Mouse (Mus musculus) heart, postnatal 25 days (tissue): ENCODE measurements around the gene Tmem9b. TPM values are rescaled to one million over a fixed set of nuclear protein-coding genes. Genes with fewer than 3 reads are reported as not detected.

Source experiments
- DNase-seq: peaks from one replicate; pipeline ENCODE4 v3.0.0; 2022; ENCODE audit warnings: low spot score
- intact Hi-C: fragments of 180-260 bp; cut with DNase I; formaldehyde crosslinking; loops from one replicate; pipeline ENCODE4 v1.15.1; 2025
- total RNA-seq, 2 experiments: library from RNA; stranded (reverse); gene quantifications; 2 replicates each; pipeline ENCODE4 v1.2.3; 2021

Gene Tmem9b
- 10 to 100 TPM; 28.5 to 31.3 TPM for total RNA-seq

GRCm38 (mm10) chr7:109752008-109752925 is at the start of gene Tmem9b:
TSS of gene Tmem9b (minus strand) at chr7:109752875.
- DNase-seq: peak; percentile 75
- intact Hi-C loops: no loop called here

GRCm38 (mm10) chr7:109800626-109801025 is 48.0 kb upstream of the Tmem9b start:
- intact Hi-C loops: no loop called here
- DNase-seq: no peak

- intact Hi-C loops: no loop called here
Observed at GRCm38 (mm10) chr7:109799168-109799567, 46.5 kb upstream of the Tmem9b start.

GRCm38 (mm10) chr7:109795564-109795963 is 42.9 kb upstream of the Tmem9b start:
- DNase-seq: no peak
- intact Hi-C loops: no loop called here

More at GRCm38 (mm10) chr7:109799168-109799567, 46.5 kb upstream of the Tmem9b start:
- DNase-seq: no peak

GRCm38 (mm10) chr7:109794556-109794955 is 41.9 kb upstream of the Tmem9b start:
- intact Hi-C loops: loop anchor here (5.0 kb wide), 1 partner anchor 83 kb away; no protein-coding TSS in a partner anchor
- no peak for DNase-seq

- intact Hi-C loops: loop anchor here (2.0 to 5.0 kb wide), 2 partner anchors 85 to 100 kb away; no protein-coding TSS in a partner anchor
- DNase-seq: no peak
Observed at GRCm38 (mm10) chr7:109792759-109793158, 40.1 kb upstream of the Tmem9b start.

- no peak for DNase-seq
- intact Hi-C loops: loop anchor here (5.0 kb wide), 1 partner anchor 86 kb away; no protein-coding TSS in a partner anchor
Observed at GRCm38 (mm10) chr7:109790818-109791217, 38.1 kb upstream of the Tmem9b start.

- intact Hi-C loops: no loop called here
Observed at GRCm38 (mm10) chr7:109787860-109788259, 35.2 kb upstream of the Tmem9b start.

GRCm38 (mm10) chr7:109783281-109783680 is 30.6 kb upstream of the Tmem9b start:
- no peak for DNase-seq
- intact Hi-C loops: no loop called here

More at GRCm38 (mm10) chr7:109787860-109788259, 35.2 kb upstream of the Tmem9b start:
- DNase-seq: no peak

- peak; percentile 9 for DNase-seq
- intact Hi-C loops: no loop called here
Observed at GRCm38 (mm10) chr7:109781470-109782203, 29.0 kb upstream of the Tmem9b start, which contains the start of gene Nrip3. TSS of gene Nrip3 (minus strand) at chr7:109782025.

- no peak for DNase-seq
- intact Hi-C loops: no loop called here
Observed at GRCm38 (mm10) chr7:109781087-109781469, 28.4 kb upstream of the Tmem9b start.

GRCm38 (mm10) chr7:109772251-109772650 is 19.6 kb upstream of the Tmem9b start:
- DNase-seq: no peak
- intact Hi-C loops: no loop called here

GRCm38 (mm10) chr7:109768699-109769383 is 16.2 kb upstream of the Tmem9b start:
- no peak for DNase-seq
- intact Hi-C loops: no loop called here

- intact Hi-C loops: no loop called here
- no peak for DNase-seq
Observed at GRCm38 (mm10) chr7:109767575-109768350, 15.1 kb upstream of the Tmem9b start.

GRCm38 (mm10) chr7:109764009-109764408 is 11.3 kb upstream of the Tmem9b start:
- intact Hi-C loops: no loop called here
- no peak for DNase-seq

GRCm38 (mm10) chr7:109756291-109756690 is 3.6 kb upstream of the Tmem9b start:
- intact Hi-C loops: no loop called here
- no peak for DNase-seq

GRCm38 (mm10) chr7:109754034-109754433 is 1.4 kb upstream of the Tmem9b start:
- DNase-seq: no peak
- intact Hi-C loops: no loop called here

- no peak for DNase-seq
- intact Hi-C loops: no loop called here
Observed at GRCm38 (mm10) chr7:109751427-109752007, 1.2 kb downstream of the Tmem9b start.

- intact Hi-C loops: no loop called here
Observed at GRCm38 (mm10) chr7:109747747-109748146, 4.9 kb downstream of the Tmem9b start.

More at GRCm38 (mm10) chr7:109747747-109748146, 4.9 kb downstream of the Tmem9b start:
- no peak for DNase-seq
